Mouse (Mus musculus): ENCODE measurements at regions not wholly inside any gene's neighbourhood (a gene's known extent, or its start where the extent isn't known, plus 50 kb on each side); places are given as distances from the start of the nearest gene placed in this dataset.

GRCm38 (mm10) chr2:147717484-147717947, 329.3 kb downstream of the Foxa2 start:
- TF ChIP-seq CTCF (IDR thresholded peaks at IDR 0.05; ENCODE audit: extremely low read depth, insufficient read depth, low read length) (no peak), POLR2A (IDR thresholded peaks at IDR 0.05; ENCODE audit: extremely low read depth, insufficient read depth, low read length) (no peak)
- H3K27ac ChIP-seq (ENCODE audit: insufficient read depth, low read length) = no peak overlapping the region
- H3K4me3 ChIP-seq (ENCODE audit: insufficient read depth, low read length) = no peak overlapping the region
- no peaks in the 10 kb centered on the region for H3K4me1 ChIP-seq (ENCODE audit: control insufficient read depth, insufficient read depth, low read length)

DNA sequence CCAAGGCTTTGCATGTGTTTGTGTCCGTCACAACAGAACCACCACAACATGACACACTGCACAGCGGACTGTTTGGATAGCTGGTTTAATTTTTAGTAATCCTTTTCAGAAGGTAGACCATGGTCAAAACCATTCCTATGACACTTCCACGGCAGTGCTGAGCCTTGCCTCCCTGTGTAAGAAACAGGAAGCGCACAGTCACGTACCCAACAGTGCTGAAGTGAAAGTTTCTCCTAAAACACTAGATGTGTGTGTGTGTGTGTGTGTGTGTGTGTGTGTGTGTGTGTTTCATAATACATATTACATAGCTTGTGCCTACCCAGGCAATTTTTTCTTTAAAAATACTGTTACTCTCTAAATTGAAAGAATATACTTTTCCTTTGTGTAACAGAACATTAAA, 331.0 kb downstream of the Foxa2 start:
- Histone ChIP-seq H3K4me3 (ENCODE audit: insufficient read depth, low read length) (no peak overlapping the region), H3K27ac (ENCODE audit: insufficient read depth, low read length) (no peak overlapping the region), H3K4me1 (ENCODE audit: control insufficient read depth, insufficient read depth, low read length) (no peaks in the 10 kb centered on the region)
- TF ChIP-seq POLR2A (IDR thresholded peaks at IDR 0.05; ENCODE audit: extremely low read depth, insufficient read depth, low read length) (no peak), CTCF (IDR thresholded peaks at IDR 0.05; ENCODE audit: extremely low read depth, insufficient read depth, low read length) (no peak)

DNA sequence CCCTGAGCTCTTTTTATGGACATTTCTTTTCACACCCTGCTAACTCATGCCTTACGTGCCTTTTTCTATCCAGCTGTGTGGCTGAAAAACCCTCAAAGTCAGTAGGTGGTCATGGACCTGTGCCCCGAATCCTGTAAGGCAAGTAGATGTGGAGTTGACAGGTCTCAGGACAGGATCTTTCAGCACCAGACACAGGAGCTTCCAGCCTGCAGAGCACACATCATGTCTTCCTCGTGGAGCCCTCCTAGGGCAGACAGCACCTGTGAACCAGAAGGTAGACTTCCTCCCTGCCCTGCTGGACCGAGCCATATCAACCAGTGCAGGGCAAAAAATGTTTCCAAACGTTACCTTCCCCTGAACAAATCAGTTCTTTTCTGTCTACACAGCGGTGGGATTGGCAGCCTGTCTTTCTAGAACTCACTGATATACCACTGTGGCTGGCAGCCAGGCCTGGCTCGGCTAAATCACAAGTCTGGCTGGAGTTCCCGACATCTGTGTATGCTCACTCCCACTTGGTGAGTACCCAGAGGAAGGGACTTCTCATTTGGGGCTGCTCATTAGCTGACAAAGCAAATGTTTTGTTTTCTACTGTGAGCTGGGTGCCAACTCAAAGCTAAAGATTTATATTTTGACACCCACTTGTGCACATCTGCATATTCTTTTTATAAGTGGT, 336.0 kb downstream of the Foxa2 start:
- Histone ChIP-seq H3K4me3 (ENCODE audit: insufficient read depth, low read length) (no peak overlapping the region), H3K4me1 (ENCODE audit: control insufficient read depth, insufficient read depth, low read length) (no peaks in the 10 kb centered on the region), H3K27ac (ENCODE audit: insufficient read depth, low read length) (no peak overlapping the region)
- TF ChIP-seq CTCF (IDR thresholded peaks at IDR 0.05; ENCODE audit: extremely low read depth, insufficient read depth, low read length) (no peak), POLR2A (IDR thresholded peaks at IDR 0.05; ENCODE audit: extremely low read depth, insufficient read depth, low read length) (no peak)

- no peak for TF ChIP-seq POLR2A (IDR thresholded peaks at IDR 0.05; ENCODE audit: extremely low read depth, insufficient read depth, low read length)
- no peak for TF ChIP-seq CTCF (IDR thresholded peaks at IDR 0.05; ENCODE audit: extremely low read depth, insufficient read depth, low read length)
- Histone ChIP-seq H3K27ac (ENCODE audit: insufficient read depth, low read length) (no peak overlapping the region), H3K4me3 (ENCODE audit: insufficient read depth, low read length) (no peak overlapping the region), H3K4me1 (ENCODE audit: control insufficient read depth, insufficient read depth, low read length) (no peaks in the 10 kb centered on the region)
Observed at GRCm38 (mm10) chr2:147709799-147710198, 337.0 kb downstream of the Foxa2 start.

DNA sequence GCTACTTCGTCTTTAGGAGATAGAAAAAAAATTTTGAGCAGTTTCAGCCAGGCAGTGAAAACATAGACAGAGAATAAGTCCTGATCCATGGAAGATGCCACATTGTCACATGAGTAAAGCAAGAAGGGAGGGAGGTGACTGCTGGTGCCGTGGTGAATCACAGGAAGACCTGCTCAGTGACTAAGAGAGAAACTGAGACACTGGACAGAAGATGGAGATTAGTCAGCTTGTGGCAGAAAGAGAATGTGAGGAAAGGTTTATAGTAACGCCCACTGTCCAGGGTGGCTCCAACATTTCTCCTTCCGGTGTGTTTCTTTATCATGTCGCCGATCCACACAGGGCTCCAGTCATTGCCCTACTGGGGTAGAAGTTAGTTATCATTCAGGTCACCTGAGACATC, 339.6 kb downstream of the Foxa2 start:
- no peak overlapping the region for H3K27ac ChIP-seq (ENCODE audit: insufficient read depth, low read length)
- H3K4me1 ChIP-seq (ENCODE audit: control insufficient read depth, insufficient read depth, low read length) = no peaks in the 10 kb centered on the region
- no peak overlapping the region for H3K4me3 ChIP-seq (ENCODE audit: insufficient read depth, low read length)
- TF ChIP-seq POLR2A (IDR thresholded peaks at IDR 0.05; ENCODE audit: extremely low read depth, insufficient read depth, low read length) (no peak), CTCF (IDR thresholded peaks at IDR 0.05; ENCODE audit: extremely low read depth, insufficient read depth, low read length) (no peak)

GRCm38 (mm10) chr2:147703981-147704380, 342.3 kb downstream of the Pax1 start:
- H3K4me1 ChIP-seq (ENCODE audit: control insufficient read depth, insufficient read depth, low read length) = no peaks in the 10 kb centered on the region
- no peak for TF ChIP-seq POLR2A (IDR thresholded peaks at IDR 0.05; ENCODE audit: extremely low read depth, insufficient read depth, low read length)
- no peak for TF ChIP-seq CTCF (IDR thresholded peaks at IDR 0.05; ENCODE audit: extremely low read depth, insufficient read depth, low read length)
- no peak overlapping the region for H3K4me3 ChIP-seq (ENCODE audit: insufficient read depth, low read length)
- H3K27ac ChIP-seq (ENCODE audit: insufficient read depth, low read length) = no peak overlapping the region

DNA sequence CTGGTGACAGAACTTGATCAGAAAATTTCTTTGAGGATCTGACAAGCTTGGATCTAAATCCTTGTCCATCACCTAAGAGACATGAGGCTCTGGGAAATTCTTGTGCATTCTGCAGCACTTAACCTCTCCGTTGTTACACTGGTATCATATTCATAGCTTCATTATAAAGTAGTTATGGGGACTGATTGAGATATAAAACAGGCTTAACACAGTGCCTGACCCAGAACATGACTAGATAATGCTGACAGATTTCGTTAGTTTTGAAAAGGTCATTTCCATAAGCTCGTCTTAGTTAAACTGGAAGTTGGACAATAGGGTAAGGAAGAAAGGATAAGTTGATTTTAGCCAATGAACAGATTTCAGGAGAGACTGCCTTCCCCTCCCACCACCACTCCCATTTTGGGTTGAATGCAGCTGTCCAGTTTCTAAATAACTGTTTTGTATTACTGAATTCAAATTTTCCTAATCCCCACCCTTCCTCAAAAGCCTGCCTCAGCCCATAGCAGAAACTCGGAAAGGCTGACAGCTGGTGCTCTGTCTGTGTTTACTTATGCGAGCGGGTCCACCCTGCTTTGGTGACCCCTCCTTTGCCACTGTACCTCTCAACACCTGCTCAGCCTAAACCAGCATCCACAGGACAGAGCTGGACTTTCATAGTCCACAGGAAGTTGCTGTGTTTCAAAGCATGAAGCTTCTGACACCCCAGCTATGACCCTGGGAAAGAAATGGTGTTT, 340.8 kb downstream of the Pax1 start:
- Histone ChIP-seq H3K27ac (ENCODE audit: insufficient read depth, low read length) (no peak overlapping the region), H3K4me3 (ENCODE audit: insufficient read depth, low read length) (no peak overlapping the region), H3K4me1 (ENCODE audit: control insufficient read depth, insufficient read depth, low read length) (no peaks in the 10 kb centered on the region)
- TF ChIP-seq POLR2A (IDR thresholded peaks at IDR 0.05; ENCODE audit: extremely low read depth, insufficient read depth, low read length) (no peak), CTCF (IDR thresholded peaks at IDR 0.05; ENCODE audit: extremely low read depth, insufficient read depth, low read length) (no peak)

DNA sequence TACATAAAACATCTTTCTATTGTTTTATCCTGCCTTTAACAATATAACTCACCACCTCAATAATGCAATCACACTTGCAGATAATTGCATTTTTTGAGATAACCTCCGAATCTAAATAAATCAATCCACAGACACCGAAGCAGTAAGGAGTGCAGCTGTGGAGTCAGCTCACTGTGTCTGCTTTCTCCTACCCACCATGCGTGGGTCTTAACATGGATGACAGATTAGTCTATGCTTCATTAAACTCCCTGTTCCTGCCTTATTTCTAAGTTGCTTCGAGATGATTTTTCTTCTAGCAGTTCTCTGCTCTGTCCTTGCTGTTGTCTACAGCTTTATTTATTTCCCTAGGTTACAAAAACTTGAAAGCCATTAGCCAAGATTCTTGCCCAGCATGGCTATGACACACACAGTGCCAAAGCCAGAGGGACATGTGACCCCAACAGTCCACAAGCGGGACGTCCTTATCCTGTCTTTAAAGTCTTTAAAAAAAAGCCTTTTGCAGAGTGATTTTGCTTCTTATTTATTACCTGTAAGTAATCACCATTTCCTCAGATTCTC, 337.9 kb downstream of the Pax1 start:
- no peak overlapping the region for H3K27ac ChIP-seq (ENCODE audit: insufficient read depth, low read length)
- no peaks in the 10 kb centered on the region for H3K4me1 ChIP-seq (ENCODE audit: control insufficient read depth, insufficient read depth, low read length)

DNA sequence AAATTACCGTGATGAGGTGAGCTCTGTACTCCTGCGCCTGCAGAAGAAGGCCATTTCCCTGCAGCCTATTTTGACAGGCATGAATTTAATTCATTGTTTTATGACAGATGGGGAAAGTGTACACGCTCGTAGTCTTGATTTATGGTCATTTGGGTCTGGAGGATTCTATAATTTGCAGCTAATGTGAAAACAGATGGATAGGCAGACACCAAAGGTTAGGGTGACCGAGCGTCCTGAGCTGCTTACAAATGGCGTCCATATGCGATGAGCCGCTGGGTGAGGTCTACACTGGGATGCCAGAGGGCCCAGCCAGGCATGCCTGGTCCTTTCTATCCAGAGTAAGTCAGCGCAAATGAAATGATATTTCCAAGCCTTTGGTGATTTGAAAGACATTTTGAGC, 330.2 kb downstream of the Pax1 start:
- no peak overlapping the region for H3K4me3 ChIP-seq (ENCODE audit: insufficient read depth, low read length)
- no peaks in the 10 kb centered on the region for H3K4me1 ChIP-seq (ENCODE audit: control insufficient read depth, insufficient read depth, low read length)
- no peak for TF ChIP-seq POLR2A (IDR thresholded peaks at IDR 0.05; ENCODE audit: extremely low read depth, insufficient read depth, low read length)
- TF ChIP-seq CTCF (IDR thresholded peaks at IDR 0.05; ENCODE audit: extremely low read depth, insufficient read depth, low read length) = no peak

More for the DNA sequence above, 337.9 kb downstream of the Pax1 start:
- TF ChIP-seq POLR2A (IDR thresholded peaks at IDR 0.05; ENCODE audit: extremely low read depth, insufficient read depth, low read length) (no peak), CTCF (IDR thresholded peaks at IDR 0.05; ENCODE audit: extremely low read depth, insufficient read depth, low read length) (no peak)
- H3K4me3 ChIP-seq (ENCODE audit: insufficient read depth, low read length) = no peak overlapping the region

More for the DNA sequence above, 330.2 kb downstream of the Pax1 start:
- H3K27ac ChIP-seq (ENCODE audit: insufficient read depth, low read length) = no peak overlapping the region
